Mouse (Mus musculus): ENCODE measurements around the gene Ier3. TPM values are rescaled to one million over a fixed set of nuclear protein-coding genes. Genes with fewer than 3 reads are reported as not detected.

Ier3 gene
- polyA plus RNA-seq, 1 experiment from 2014 or later = 6.4 TPM

DNA sequence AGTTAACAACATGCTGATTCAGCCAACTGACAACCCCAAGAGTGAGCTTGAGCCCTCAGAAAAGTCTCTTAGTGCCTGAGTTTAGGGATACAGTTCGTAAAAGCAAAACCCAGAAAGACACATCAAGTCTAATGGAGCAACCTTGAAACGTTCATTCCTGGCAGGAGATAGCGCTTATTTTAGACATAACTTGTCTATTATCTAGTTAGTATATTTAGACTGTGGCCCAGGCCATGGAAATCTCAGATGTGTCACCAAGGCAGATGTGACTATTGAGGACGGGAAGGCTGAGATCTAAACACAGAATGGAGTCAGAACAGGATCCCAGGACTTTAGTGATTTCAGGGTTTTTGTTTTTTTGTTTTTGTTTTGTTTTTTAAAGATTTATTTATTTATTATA lies 36.3 kb upstream of the Ier3 start:
- Histone ChIP-seq H3K9ac (replicated peaks; ENCODE audit: low read depth, low read length) (no peak overlapping the region), H3K4me3 (replicated peaks; ENCODE audit: low read length) (no peak overlapping the region), H3K9me3 (ENCODE audit: control insufficient read depth, low read length) (no peaks in the 10 kb centered on the region), H3K4me1 (replicated peaks; ENCODE audit: control insufficient read depth, insufficient read depth, low read length) (no peaks in the 10 kb centered on the region), H3K36me3 (ENCODE audit: control insufficient read depth, insufficient read depth) (no peaks in the 10 kb centered on the region), H3K27me3 (replicated peaks; ENCODE audit: control insufficient read depth, insufficient read depth, low read length) (no peaks in the 10 kb centered on the region), H3K27ac (ENCODE audit: low read length) (no peak overlapping the region), H3K4me2 (ENCODE audit: low read length) (no peak overlapping the region)
- ATAC-seq = no peak
- WGBS = 92% methylated on average over 4 of the region's 4 CpGs

DNA sequence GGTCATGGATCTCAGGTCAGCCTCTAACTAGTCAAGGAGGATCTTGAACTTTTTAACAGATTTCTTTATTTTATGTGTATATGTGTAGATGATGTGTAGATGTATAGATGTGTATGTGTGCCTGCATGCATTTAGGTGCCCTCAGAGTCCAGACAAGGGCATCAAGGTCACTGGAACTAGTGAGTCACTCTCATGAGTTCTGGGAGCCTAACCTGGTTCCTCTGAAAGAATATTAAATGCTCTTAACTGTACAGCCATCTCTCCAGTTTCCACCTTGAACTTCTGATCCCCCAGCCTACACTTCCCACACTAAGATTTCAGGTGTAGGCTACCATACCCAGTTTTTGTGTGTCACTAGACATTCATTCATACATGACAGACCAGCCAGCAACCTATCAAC lies 34.0 kb upstream of the Ier3 start:
- Histone ChIP-seq H3K9ac (replicated peaks; ENCODE audit: low read depth, low read length) (no peak overlapping the region), H3K9me3 (ENCODE audit: control insufficient read depth, low read length) (no peaks in the 10 kb centered on the region), H3K27me3 (replicated peaks; ENCODE audit: control insufficient read depth, insufficient read depth, low read length) (no peaks in the 10 kb centered on the region), H3K36me3 (ENCODE audit: control insufficient read depth, insufficient read depth) (no peaks in the 10 kb centered on the region), H3K4me1 (replicated peaks; ENCODE audit: control insufficient read depth, insufficient read depth, low read length) (no peaks in the 10 kb centered on the region), H3K4me3 (replicated peaks; ENCODE audit: low read length) (no peak overlapping the region), H3K4me2 (ENCODE audit: low read length) (no peak overlapping the region), H3K27ac (ENCODE audit: low read length) (no peak overlapping the region)
- no peak for ATAC-seq

- Histone ChIP-seq H3K9me3 (ENCODE audit: control insufficient read depth, low read length) (no peaks in the 10 kb centered on the region), H3K36me3 (ENCODE audit: control insufficient read depth, insufficient read depth) (no peaks in the 10 kb centered on the region), H3K4me3 (replicated peaks; ENCODE audit: low read length) (no peak overlapping the region), H3K4me1 (replicated peaks; ENCODE audit: control insufficient read depth, insufficient read depth, low read length) (no peaks in the 10 kb centered on the region), H3K27ac (ENCODE audit: low read length) (no peak overlapping the region), H3K4me2 (ENCODE audit: low read length) (no peak overlapping the region), H3K27me3 (replicated peaks; ENCODE audit: control insufficient read depth, insufficient read depth, low read length) (no peaks in the 10 kb centered on the region), H3K9ac (replicated peaks; ENCODE audit: low read depth, low read length) (no peak overlapping the region)
- 76% methylated on average over 3 of the region's 3 CpGs for WGBS
- ATAC-seq = no peak
Observed at GRCm38 (mm10) chr17:35788025-35788424, 33.5 kb upstream of the Ier3 start.

GRCm38 (mm10) chr17:35790933-35791332 lies 30.6 kb upstream of the Ier3 start:
- no peaks in the 10 kb centered on the region for H3K36me3 ChIP-seq (ENCODE audit: control insufficient read depth, insufficient read depth)
- no peak overlapping the region for H3K4me3 ChIP-seq (replicated peaks; ENCODE audit: low read length)
- ATAC-seq = no peak
- WGBS = 88% methylated on average over 4 of the region's 4 CpGs
- no peaks in the 10 kb centered on the region for H3K9me3 ChIP-seq (ENCODE audit: control insufficient read depth, low read length)
- H3K4me2 ChIP-seq (ENCODE audit: low read length) = no peak overlapping the region
- no peaks in the 10 kb centered on the region for H3K27me3 ChIP-seq (replicated peaks; ENCODE audit: control insufficient read depth, insufficient read depth, low read length)
- H3K27ac ChIP-seq (ENCODE audit: low read length) = no peak overlapping the region
- H3K4me1 ChIP-seq (replicated peaks; ENCODE audit: control insufficient read depth, insufficient read depth, low read length) = no peaks in the 10 kb centered on the region
- H3K9ac ChIP-seq (replicated peaks; ENCODE audit: low read depth, low read length) = no peak overlapping the region

GRCm38 (mm10) chr17:35792837-35793236 lies 28.6 kb upstream of the Ier3 start:
- H3K27ac ChIP-seq (ENCODE audit: low read length) = no peak overlapping the region
- H3K4me3 ChIP-seq (replicated peaks; ENCODE audit: low read length) = no peak overlapping the region
- WGBS = 93% methylated on average over 2 of the region's 2 CpGs
- ATAC-seq = no peak
- no peak overlapping the region for H3K9ac ChIP-seq (replicated peaks; ENCODE audit: low read depth, low read length)
- H3K4me1 ChIP-seq (replicated peaks; ENCODE audit: control insufficient read depth, insufficient read depth, low read length) = no peaks in the 10 kb centered on the region
- H3K27me3 ChIP-seq (replicated peaks; ENCODE audit: control insufficient read depth, insufficient read depth, low read length) = no peaks in the 10 kb centered on the region
- no peaks in the 10 kb centered on the region for H3K9me3 ChIP-seq (ENCODE audit: control insufficient read depth, low read length)
- no peak overlapping the region for H3K4me2 ChIP-seq (ENCODE audit: low read length)
- H3K36me3 ChIP-seq (ENCODE audit: control insufficient read depth, insufficient read depth) = no peaks in the 10 kb centered on the region

- H3K9ac ChIP-seq (replicated peaks; ENCODE audit: low read depth, low read length) = no peak overlapping the region
- no peaks in the 10 kb centered on the region for H3K9me3 ChIP-seq (ENCODE audit: control insufficient read depth, low read length)
- no peak overlapping the region for H3K4me3 ChIP-seq (replicated peaks; ENCODE audit: low read length)
- H3K36me3 ChIP-seq (ENCODE audit: control insufficient read depth, insufficient read depth) = no peaks in the 10 kb centered on the region
- no peak overlapping the region for H3K27ac ChIP-seq (ENCODE audit: low read length)
- WGBS = 61% methylated on average over 2 of the region's 2 CpGs
- no peaks in the 10 kb centered on the region for H3K4me1 ChIP-seq (replicated peaks; ENCODE audit: control insufficient read depth, insufficient read depth, low read length)
- H3K4me2 ChIP-seq (ENCODE audit: low read length) = no peak overlapping the region
- ATAC-seq = no peak
- no peaks in the 10 kb centered on the region for H3K27me3 ChIP-seq (replicated peaks; ENCODE audit: control insufficient read depth, insufficient read depth, low read length)
Observed at GRCm38 (mm10) chr17:35795099-35795498, 26.4 kb upstream of the Ier3 start.

DNA sequence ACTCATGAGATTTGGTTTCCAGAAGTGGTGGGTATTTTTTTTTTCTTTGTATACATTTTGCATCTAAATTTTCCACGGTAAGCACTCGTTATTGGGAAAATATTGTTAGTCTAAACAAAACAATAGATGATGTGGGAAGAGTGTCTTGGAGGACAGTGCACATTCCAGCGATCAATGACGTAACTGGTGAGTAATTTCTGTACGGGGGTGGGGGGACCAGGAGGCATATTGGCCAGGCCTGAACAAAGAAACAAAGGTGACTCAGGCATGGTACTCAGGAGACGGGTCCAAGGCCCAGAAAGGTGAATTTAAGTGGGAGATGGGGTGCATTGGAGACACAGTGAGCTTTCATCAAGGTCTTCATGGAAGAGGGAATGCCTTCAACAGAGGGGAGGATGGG lies 25.8 kb upstream of the Ier3 start:
- H3K9me3 ChIP-seq (ENCODE audit: control insufficient read depth, low read length) = no peaks in the 10 kb centered on the region
- no peak overlapping the region for H3K4me3 ChIP-seq (replicated peaks; ENCODE audit: low read length)
- H3K27ac ChIP-seq (ENCODE audit: low read length) = no peak overlapping the region
- no peak for ATAC-seq
- no peak overlapping the region for H3K9ac ChIP-seq (replicated peaks; ENCODE audit: low read depth, low read length)
- WGBS = 73% methylated on average over 6 of the region's 6 CpGs
- H3K36me3 ChIP-seq (ENCODE audit: control insufficient read depth, insufficient read depth) = no peaks in the 10 kb centered on the region
- no peak overlapping the region for H3K4me2 ChIP-seq (ENCODE audit: low read length)
- no peaks in the 10 kb centered on the region for H3K4me1 ChIP-seq (replicated peaks; ENCODE audit: control insufficient read depth, insufficient read depth, low read length)
- no peaks in the 10 kb centered on the region for H3K27me3 ChIP-seq (replicated peaks; ENCODE audit: control insufficient read depth, insufficient read depth, low read length)

DNA sequence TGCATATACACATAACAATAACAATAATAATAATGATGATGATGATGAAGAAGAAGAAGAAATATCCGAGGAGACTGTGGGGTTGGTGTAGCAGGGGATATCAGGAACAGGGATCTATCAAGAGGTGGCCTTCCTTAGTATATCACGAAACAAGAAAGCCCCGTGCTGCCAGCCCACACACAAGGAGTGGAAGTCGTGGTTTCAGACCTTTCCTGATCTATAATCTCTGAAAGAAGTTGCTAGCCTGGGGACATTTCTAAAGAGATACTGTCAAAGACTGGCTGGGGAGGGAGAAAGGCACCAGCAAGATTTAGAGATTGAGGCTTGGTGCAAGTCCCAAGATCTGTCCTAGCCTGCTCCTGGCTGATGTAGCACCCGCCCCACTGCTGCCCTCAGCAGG lies 24.6 kb upstream of the Ier3 start:
- H3K27ac ChIP-seq (ENCODE audit: low read length) = no peak overlapping the region
- no peaks in the 10 kb centered on the region for H3K27me3 ChIP-seq (replicated peaks; ENCODE audit: control insufficient read depth, insufficient read depth, low read length)
- WGBS = 68% methylated on average over 5 of the region's 5 CpGs
- H3K4me1 ChIP-seq (replicated peaks; ENCODE audit: control insufficient read depth, insufficient read depth, low read length) = no peaks in the 10 kb centered on the region
- no peaks in the 10 kb centered on the region for H3K36me3 ChIP-seq (ENCODE audit: control insufficient read depth, insufficient read depth)
- ATAC-seq = no peak
- no peak overlapping the region for H3K4me2 ChIP-seq (ENCODE audit: low read length)
- H3K4me3 ChIP-seq (replicated peaks; ENCODE audit: low read length) = no peak overlapping the region
- H3K9ac ChIP-seq (replicated peaks; ENCODE audit: low read depth, low read length) = no peak overlapping the region
- no peaks in the 10 kb centered on the region for H3K9me3 ChIP-seq (ENCODE audit: control insufficient read depth, low read length)

- Histone ChIP-seq H3K9ac (replicated peaks; ENCODE audit: low read depth, low read length) (no peak overlapping the region), H3K27me3 (replicated peaks; ENCODE audit: control insufficient read depth, insufficient read depth, low read length) (no peaks in the 10 kb centered on the region), H3K4me2 (ENCODE audit: low read length) (no peak overlapping the region), H3K36me3 (ENCODE audit: control insufficient read depth, insufficient read depth) (no peaks in the 10 kb centered on the region), H3K4me3 (replicated peaks; ENCODE audit: low read length) (no peak overlapping the region), H3K4me1 (replicated peaks; ENCODE audit: control insufficient read depth, insufficient read depth, low read length) (no peaks in the 10 kb centered on the region), H3K9me3 (ENCODE audit: control insufficient read depth, low read length) (no peaks in the 10 kb centered on the region), H3K27ac (ENCODE audit: low read length) (no peak overlapping the region)
- no peak for ATAC-seq
- 70% methylated on average over 2 of the region's 2 CpGs for WGBS
Observed at GRCm38 (mm10) chr17:35800905-35801304, 20.6 kb upstream of the Ier3 start.

GRCm38 (mm10) chr17:35803020-35803419 lies 18.5 kb upstream of the Ier3 start:
- H3K27ac ChIP-seq (ENCODE audit: low read length) = no peak overlapping the region
- H3K9ac ChIP-seq (replicated peaks; ENCODE audit: low read depth, low read length) = no peak overlapping the region
- H3K4me3 ChIP-seq (replicated peaks; ENCODE audit: low read length) = no peak overlapping the region
- H3K4me1 ChIP-seq (replicated peaks; ENCODE audit: control insufficient read depth, insufficient read depth, low read length) = no peaks in the 10 kb centered on the region
- WGBS = 54% methylated on average over 6 of the region's 6 CpGs
- H3K9me3 ChIP-seq (ENCODE audit: control insufficient read depth, low read length) = no peaks in the 10 kb centered on the region
- no peak overlapping the region for H3K4me2 ChIP-seq (ENCODE audit: low read length)
- H3K27me3 ChIP-seq (replicated peaks; ENCODE audit: control insufficient read depth, insufficient read depth, low read length) = no peaks in the 10 kb centered on the region
- H3K36me3 ChIP-seq (ENCODE audit: control insufficient read depth, insufficient read depth) = no peaks in the 10 kb centered on the region
- no peak for ATAC-seq

All from forebrain, embryonic 16.5 days (tissue).